Mouse (Mus musculus) heart, adult 8-10 months (tissue): Measurements from ENCODE around the gene Efhd1. TPM values are rescaled to one million over a fixed set of nuclear protein-coding genes. Genes with fewer than 3 reads are reported as not detected.

ENCODE experiments used
- DNase-seq: peaks from one replicate; pipeline ENCODE4 v3.0.0; 2022; ENCODE audit warnings: low spot score
- total RNA-seq, 4 experiments: library from RNA; stranded (reverse); gene quantifications; 2 replicates each; pipeline ENCODE4 v1.2.4; 2022

The Efhd1 gene
- total RNA-seq, 4 experiments from 2014 or later, result 3.3 to 7.2 (median 4.5) TPM

- DNase-seq, result no peak
Measured at GRCm38 (mm10) chr1:87308952-87309351, 44.8 kb downstream of the Efhd1 start.

GRCm38 (mm10) chr1:87309621-87310020 lies 45.5 kb downstream of the Efhd1 start:
- no peak for DNase-seq

- DNase-seq, result no peak
Measured at GRCm38 (mm10) chr1:87312681-87313080, 48.5 kb downstream of the Efhd1 start.

GRCm38 (mm10) chr1:87313116-87313515 lies 49.0 kb downstream of the Efhd1 start:
- no peak for DNase-seq

- DNase-seq, result no peak
Measured at GRCm38 (mm10) chr1:87313843-87314570, 49.8 kb downstream of the Efhd1 start.

GRCm38 (mm10) chr1:87315431-87315830 lies 51.3 kb downstream of the Efhd1 start:
- no peak for DNase-seq

GRCm38 (mm10) chr1:87315894-87316293 lies 51.7 kb downstream of the Efhd1 start:
- no peak for DNase-seq

- no peak for DNase-seq
Measured at GRCm38 (mm10) chr1:87316672-87317071, 52.5 kb downstream of the Efhd1 start.

- DNase-seq, result no peak
Measured at GRCm38 (mm10) chr1:87321071-87321470, 56.9 kb downstream of the Efhd1 start.

- DNase-seq, result no peak
Measured at GRCm38 (mm10) chr1:87322778-87323177, 58.6 kb downstream of the Efhd1 start.

- no peak for DNase-seq
Measured at GRCm38 (mm10) chr1:87324649-87325048, 60.5 kb downstream of the Efhd1 start.

- DNase-seq, result peak; percentile 96
Measured at GRCm38 (mm10) chr1:87326742-87327163, 62.6 kb downstream of the Efhd1 start, which contains the start of gene Gigyf2. Gigyf2 (plus strand) TSS chr1:87326998.

- DNase-seq, result peak; percentile 8
Measured at GRCm38 (mm10) chr1:87327165-87327861, 63.1 kb downstream of the Efhd1 start.

GRCm38 (mm10) chr1:87331774-87332173 lies 67.6 kb downstream of the Efhd1 start:
- DNase-seq, result no peak

GRCm38 (mm10) chr1:87350576-87350975 lies 86.4 kb downstream of the Efhd1 start:
- no peak for DNase-seq

GRCm38 (mm10) chr1:87360276-87360675 lies 96.1 kb downstream of the Efhd1 start:
- no peak for DNase-seq

Other genes starting within 250 kb of the Efhd1 start
- not detected for gene Alppl2, start 174.4 kb upstream of the Efhd1 start, total RNA-seq
- gene Alpi, start 162.8 kb upstream of the Efhd1 start, total RNA-seq, result not detected
- not detected for gene Akp3, start 139.4 kb upstream of the Efhd1 start, total RNA-seq
- not detected for gene Ecel1, start 107.8 kb upstream of the Efhd1 start, total RNA-seq
- gene Prss56, start 81.0 kb upstream of the Efhd1 start, total RNA-seq, result not detected
- gene Chrnd, start 73.8 kb upstream of the Efhd1 start, total RNA-seq, result not detected
- gene Chrng, start 59.7 kb upstream of the Efhd1 start, total RNA-seq, result not detected
- 10 to 100 TPM; 44.0 to 56.1 (median 49.0) TPM for gene Eif4e2, start 50.4 kb upstream of the Efhd1 start, total RNA-seq
- gene Gigyf2, start 62.6 kb downstream of the Efhd1 start, total RNA-seq, result 10 to 100 TPM; 38.0 to 48.5 (median 40.4) TPM
- gene Kcnj13, start 130.4 kb downstream of the Efhd1 start, total RNA-seq, result not detected
- not detected for gene Snorc, start 205.9 kb downstream of the Efhd1 start, total RNA-seq
- gene Neu2, start 245.5 kb downstream of the Efhd1 start, total RNA-seq, result not detected